Mouse (Mus musculus) stomach, postnatal 0 days (tissue): ENCODE data around the gene Pef1.

Experiments used
- CTCF ChIP-seq: IDR thresholded peaks from 2 replicates; pipeline ENCODE4 v1.5.1; 2016; ENCODE audit warnings: antibody characterized with exemption, low read depth, mild to moderate bottlenecking, moderate library complexity
- EP300 ChIP-seq: optimal IDR thresholded peaks from 2 replicates; pipeline ENCODE3; 2016; ENCODE audit warnings: antibody characterized with exemption

DNA sequence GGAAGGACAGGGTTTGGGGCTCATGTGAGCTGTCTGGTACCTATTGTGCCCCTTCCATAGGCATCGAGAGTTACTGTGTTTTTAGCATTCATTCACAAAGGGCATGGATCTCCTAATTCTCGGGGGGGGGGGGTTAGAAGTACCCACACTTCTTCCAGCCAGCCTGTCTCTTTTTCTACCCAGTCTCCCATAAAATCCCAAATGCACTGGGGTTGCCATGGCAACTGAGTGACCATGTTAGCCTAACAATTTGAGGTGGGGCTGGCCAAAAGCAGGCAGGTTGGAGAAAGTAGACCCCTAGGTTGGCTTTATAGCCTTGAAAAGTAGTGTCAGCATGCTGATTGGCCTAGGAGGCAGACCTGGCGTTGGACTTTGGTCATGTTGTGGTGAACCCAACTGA lies 45.9 kb upstream of the Pef1 start:
- TF ChIP-seq EP300 (no peak), CTCF (no peak)
